Mouse (Mus musculus) naive thymus-derived CD4-positive, alpha-beta T cell, adult 2 months (primary cell): Measurements from ENCODE around the gene Slit1.
A peak's percentile ranks its signal among the peaks of the same experiment; 100 is the strongest.

Experiments used
- DNase-seq: peaks from one replicate; pipeline ENCODE4 v3.0.0-alpha.2; 2011; ENCODE audit warnings: low read depth

Slit1 gene

DNA sequence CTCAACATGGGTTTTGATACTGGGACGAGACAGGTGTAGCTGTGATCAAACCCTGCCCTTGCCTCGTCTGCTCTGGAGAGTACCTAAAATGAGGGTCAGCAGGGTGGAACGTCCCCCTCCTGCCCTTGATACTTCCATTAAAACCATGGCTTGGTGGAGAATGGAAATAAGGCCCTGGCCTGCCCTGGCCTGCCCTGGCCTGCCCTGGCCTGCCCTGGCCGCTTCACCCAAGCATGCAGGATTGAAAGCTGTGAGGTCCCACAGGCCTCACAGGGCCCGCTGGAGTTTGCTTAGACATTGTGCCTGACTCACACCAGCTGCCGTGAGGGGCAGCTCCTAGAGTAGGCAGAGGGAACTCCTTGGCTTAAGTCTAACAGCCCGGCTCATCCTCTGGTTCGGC lies 55.6 kb downstream of the Slit1 start:
- no peak for DNase-seq

- DNase-seq: no peak
Measured at GRCm38 (mm10) chr19:41686194-41686593, 57.3 kb downstream of the Slit1 start.

DNA sequence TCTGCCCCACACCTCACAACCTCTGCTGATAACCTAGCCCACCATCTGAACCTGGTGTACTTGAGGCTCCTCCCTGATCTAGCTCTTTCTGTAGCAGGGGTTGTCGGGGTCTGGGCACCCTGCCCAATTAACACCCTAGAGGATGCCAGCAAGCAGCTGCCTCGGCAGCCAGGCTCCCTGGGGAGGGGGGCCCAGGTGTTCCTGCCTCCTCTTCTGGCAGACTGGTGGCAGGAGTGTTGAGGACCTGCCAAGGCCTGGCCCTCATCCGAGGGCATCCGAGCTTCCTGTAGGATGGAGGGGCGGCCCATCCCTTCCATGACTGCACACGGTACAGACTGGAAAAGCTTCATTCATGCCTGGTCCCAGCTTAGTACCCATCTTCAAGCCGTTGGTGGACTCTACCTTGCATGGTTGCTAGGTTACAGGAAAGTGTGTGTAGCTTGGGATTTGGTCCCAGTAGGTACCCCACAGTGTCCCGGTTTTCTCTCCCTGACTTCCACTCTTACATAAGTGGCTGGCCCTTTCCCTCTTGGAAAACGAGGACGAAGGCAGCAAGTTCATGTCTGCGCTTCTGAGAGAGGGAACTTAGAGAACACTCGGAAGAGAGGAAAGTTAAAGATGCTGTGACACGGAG lies 57.9 kb downstream of the Slit1 start:
- no peak for DNase-seq

DNA sequence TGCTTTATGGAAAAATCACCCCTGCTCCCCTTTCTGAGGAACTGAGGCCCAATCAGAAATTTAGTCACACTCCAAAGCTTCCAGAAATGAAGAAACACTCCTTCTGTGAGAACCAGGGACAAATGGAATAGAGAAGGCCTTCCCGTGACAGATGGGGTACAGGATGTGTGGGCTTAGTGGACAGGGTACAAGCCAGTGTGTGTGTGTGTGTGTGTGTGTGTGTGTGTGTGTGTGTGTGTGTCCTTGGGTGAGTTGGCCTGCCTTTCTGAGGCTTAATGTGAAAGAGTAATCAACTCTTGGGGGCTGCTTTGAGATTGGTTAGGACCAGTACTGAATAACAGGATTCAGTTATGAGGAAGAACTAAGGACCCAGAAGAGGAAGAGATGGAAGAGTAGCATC lies 58.6 kb downstream of the Slit1 start:
- DNase-seq: no peak

DNA sequence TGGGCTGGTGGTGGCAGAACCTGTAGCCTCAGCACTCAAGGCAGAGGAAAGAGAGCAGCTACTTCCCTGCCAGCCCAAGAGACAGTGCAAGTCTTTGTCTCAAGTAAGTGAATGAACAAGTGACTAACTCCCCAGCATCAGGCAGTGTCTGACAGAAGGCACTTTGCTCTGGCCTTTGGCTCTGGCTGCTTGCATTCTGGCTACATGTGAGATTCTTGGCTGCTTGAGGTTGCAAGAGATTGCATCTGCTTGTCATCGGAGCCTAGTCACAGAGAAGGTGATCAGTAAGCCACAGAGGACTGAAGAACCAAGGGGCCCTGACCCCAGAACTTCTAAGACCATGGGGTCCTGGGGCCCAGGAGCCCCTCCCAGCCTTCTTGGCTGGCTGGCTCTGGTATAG lies 59.5 kb downstream of the Slit1 start:
- DNase-seq: no peak

DNA sequence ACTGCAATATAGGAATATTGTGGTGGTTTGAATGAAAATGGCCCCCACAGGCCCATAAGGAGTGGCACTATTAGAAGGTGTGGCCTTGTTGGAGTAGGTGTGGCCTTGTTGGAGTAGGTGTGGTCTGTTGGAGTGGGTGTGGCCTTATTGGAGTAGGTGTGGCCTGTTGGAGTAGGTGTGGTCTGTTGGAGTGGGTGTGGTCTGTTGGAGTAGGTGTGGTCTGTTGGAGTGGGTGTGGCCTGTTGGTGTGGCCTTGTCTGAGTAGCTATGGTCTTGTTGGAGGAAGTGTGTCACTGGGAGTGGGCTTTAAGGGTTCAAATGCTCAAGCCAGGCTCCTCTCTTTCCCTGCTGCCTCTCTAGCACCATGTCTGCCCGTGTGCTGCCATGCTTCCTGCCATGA lies 63.2 kb downstream of the Slit1 start:
- DNase-seq: no peak

DNA sequence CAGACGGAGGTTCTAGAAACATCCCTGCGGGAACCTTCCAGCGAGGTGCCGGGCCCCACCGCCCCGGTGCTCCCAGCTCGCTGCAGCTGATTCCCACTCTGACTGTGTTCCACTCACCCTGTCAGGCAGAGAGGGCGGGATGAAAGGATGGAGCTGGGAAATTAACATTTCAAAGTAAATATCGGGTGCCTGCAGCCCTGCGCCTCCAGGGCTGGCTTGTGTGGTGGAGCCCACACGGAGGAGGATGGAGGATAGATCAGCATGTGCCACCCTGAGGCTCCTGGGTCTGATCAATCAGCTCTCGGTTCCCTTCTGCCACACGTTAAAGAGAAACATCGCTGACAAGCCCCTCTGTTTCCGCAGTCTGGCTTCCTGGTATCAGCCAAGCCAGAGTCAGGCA lies 64.4 kb downstream of the Slit1 start:
- no peak for DNase-seq

GRCm38 (mm10) chr19:41677575-41677974 lies 65.9 kb downstream of the Slit1 start:
- no peak for DNase-seq

GRCm38 (mm10) chr19:41675583-41675982 lies 67.9 kb downstream of the Slit1 start:
- no peak for DNase-seq

DNA sequence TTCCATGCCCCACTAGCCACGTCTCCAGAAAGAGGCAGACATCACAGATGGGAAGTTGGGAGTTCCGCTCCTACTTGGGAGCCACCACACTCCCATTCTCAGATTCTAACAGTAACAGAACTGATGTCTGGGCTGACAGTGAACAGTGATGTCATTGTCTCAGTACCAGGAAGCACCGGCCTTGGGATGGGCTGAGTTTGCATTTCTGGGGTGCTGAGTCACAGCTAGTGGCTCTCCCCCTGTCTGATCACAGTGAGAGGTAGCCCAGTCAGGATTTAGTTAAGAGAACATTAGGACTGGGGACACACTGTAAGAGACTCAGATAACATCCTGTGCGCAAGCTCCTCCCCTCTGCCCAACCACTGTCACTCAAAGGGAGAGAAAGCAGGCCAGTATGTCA lies 69.1 kb downstream of the Slit1 start:
- no peak for DNase-seq

DNA sequence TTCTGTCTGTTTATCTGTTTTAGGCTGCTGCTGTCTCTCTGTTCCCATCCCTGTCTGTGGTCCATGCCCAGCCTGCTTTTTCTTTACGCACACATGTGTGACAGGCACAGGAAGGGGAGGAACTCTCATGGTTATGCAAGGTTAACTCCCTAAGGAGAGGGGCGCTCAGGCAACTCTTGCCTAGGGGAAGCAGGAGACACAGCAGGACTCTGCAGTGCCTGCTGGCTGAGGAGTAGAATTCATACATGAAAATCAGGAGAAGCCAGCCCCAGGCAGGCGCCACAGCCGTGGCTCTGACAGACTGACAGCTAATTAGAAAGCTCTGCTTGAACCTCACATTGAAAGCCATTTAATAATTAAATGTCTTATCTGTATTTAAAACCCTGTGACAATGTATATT lies 70.6 kb downstream of the Slit1 start:
- DNase-seq: no peak

DNA sequence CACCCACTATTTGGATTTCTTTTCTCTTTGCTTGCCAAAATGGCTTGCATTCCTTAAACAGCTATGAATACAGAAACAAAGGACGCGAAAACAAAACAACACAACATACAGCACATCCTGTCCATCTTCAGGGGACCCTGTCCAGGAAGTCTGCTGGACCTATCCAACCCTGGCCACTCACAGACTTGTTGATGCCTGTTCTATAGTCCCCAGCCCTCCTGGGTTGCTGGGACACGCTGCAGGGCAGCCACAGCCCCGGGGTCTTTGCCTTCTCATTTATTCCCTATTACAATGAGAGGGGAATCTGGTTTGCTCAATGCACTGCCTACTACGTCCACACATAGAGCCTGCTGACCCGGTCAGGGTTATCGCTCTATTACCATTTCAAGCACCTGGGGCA lies 72.5 kb downstream of the Slit1 start:
- DNase-seq: no peak

DNA sequence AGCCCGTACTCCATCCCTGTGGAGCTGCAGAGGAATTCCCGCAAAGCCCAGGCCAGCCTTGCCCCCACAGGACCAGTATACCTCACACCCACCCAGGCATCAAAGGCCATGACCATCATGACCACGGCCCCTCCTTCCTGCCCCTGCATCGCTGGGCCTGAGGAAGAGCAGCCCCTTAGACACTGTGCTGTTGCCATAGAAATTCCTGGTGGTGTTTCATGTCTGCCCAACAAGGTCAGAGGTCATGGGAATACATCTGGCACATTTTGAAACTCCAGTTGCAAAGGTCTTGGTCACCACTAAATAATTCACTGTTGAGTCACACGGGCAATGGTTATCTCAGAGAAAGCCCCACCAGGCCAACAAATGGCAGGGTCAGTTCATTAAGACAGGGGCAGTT lies 73.0 kb downstream of the Slit1 start:
- no peak for DNase-seq

- DNase-seq: no peak
Measured at GRCm38 (mm10) chr19:41669747-41670342, 73.6 kb downstream of the Slit1 start.

DNA sequence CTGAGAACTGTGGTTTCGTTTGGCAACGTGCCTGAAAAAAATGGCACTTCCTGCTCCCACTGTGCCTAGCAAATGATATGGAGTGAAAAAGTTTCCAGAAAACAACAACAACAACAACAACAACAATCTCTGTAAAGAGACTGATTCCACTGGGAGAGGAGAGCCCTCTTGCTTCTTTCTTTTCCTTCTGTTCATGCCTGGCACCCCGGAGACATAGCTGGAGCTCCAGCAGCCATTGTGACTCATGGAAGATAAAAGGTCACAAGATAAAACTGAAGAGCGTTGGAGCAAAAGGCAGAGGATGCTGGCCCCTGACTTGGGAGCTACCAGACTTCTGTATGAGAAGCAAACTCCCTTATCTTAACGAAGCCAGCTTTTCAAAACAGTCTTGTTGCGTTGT lies 75.9 kb downstream of the Slit1 start:
- DNase-seq: no peak

- DNase-seq: no peak
Measured at GRCm38 (mm10) chr19:41665941-41666340, 77.5 kb downstream of the Slit1 start.

- DNase-seq: no peak
Measured at GRCm38 (mm10) chr19:41663506-41664242, 79.8 kb downstream of the Slit1 start.

- no peak for DNase-seq
Measured at GRCm38 (mm10) chr19:41661466-41661865, 82.0 kb downstream of the Slit1 start.

- DNase-seq: no peak
Measured at GRCm38 (mm10) chr19:41660999-41661374, 82.5 kb downstream of the Slit1 start.

DNA sequence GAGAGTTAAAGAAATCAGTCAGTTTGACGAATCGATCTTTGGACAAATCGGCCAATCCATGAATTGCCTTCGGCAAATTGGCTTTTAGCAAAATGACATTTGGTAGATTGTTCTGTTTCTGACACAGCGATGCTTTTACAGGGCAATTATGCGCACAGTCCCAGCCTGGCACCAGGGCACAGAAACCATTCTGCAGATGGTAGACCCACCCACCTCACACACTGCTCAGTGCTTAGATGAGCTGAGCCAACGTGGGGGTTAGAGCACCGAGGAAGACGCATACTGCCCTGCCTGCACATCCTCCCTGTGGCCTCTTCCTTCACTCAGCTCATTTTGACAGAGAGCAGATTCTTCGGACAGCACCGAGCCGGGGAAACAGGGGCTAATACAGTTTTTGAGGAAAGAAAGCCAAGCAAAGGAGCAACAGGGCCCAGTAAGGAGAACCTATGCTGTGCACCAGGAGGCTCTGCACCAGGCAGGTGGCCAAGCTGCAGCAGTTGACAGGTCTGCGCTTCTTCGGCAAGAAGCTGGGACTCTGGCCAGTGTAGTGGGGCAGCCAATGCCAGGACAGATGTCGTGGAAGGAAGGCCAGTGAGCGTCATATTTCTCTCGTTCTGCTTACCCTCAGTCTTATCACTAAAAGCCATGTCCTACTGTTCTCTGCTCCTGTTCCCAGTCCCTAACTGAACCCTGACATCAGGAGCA lies 83.0 kb downstream of the Slit1 start:
- DNase-seq: no peak

DNA sequence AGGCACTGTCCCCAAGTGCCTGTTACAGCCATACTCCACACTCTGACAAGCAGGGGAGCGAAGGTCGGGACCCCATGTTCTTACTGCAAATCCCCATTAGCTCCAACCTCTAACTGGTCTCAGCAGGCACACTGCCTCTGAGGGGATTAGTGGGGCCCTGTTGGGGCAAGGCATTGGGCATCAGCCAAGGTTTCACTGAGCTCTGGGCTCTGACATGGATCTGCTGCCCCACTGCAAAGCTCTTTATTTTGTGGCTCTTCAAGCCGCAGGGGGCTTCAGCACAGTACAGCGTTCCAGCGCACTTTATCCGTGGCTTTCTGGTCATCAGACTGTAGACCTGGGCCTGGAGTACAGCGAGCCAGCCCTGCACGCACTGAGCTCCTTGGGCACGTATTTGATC lies 86.0 kb downstream of the Slit1 start:
- no peak for DNase-seq

- no peak for DNase-seq
Measured at GRCm38 (mm10) chr19:41656671-41657070, 86.8 kb downstream of the Slit1 start.

GRCm38 (mm10) chr19:41655970-41656369 lies 87.5 kb downstream of the Slit1 start:
- peak; percentile 64 for DNase-seq
